Mouse (Mus musculus): ENCODE data around the gene Col4a3bp.
A peak's percentile ranks its signal among the peaks of the same experiment; 100 is the strongest.

DNA sequence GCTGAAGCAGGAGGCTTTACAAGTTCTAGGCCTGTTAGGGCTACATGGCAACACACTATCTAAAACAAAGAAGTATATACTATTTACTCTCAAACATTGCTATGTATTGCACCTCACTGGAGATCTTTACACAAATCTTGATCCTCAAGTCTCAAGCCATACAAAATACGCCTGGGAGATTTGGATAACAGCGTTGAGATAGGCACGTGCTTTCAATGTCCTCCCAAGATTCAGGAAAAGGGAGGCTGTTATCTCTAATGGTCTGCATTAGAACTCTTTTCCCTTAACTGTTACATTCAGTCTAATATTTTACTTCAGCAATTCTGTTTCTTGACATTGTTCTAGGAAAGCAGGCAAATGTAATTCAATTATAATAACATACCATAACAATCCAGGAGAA, 15.4 kb upstream of the Col4a3bp start:
- no peak for TF ChIP-seq CTCF (IDR thresholded peaks at IDR 0.05; ENCODE audit: low read depth)
- 0 out of 2 replicates have a peak, but pooled peaks have one; percentile 20 for TF ChIP-seq EP300 (IDR thresholded peaks at IDR 0.05; ENCODE audit: low read depth)

Data from liver, embryonic 14.5 days (tissue).